ENCODE assay signal across 18 mouse cellular contexts in the genomic region with DNA sequence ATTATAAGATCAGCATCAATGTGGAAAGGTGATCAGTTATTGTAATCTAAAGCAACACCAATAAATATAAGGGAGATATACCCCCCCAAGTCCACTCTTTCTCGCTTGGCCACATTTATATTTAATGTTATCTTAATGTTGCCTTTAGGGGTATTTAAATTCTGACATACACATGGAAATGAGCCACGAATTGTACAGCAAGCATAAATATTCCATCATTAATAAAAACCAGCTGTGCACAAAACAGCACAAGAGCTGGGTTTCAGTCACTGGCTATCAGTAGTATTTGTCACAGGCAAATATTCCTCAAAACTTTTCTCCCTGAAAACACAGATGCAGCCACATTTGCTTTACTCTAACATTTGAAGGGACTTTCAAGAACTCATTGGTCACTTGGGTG.
"Had no signal": no experiment of that assay in that cellular context is flagged by ENCODE, and none has a peak within 500 bp of the region (broad histone marks: within the 10 kb centered on the region; RNA-seq: fewer than 3 reads in every experiment).

No protein-coding gene starts in this region.

- H3K9ac ChIP-seq: liver, embryonic 12.5 days; liver, embryonic 15.5 days; midbrain, embryonic 12.5 days; midbrain, embryonic 15.5 days; neural tube, embryonic 13.5 days had no signal

- DNase-seq: kidney, postnatal 25 days; layer of hippocampus, postnatal 36 days; liver; lung, adult 18-20 months; lung, postnatal 14 days; retina, postnatal 1 day; thymus, adult 2 months; thymus, postnatal 14 days; thymus, postnatal 4 days had no signal

- ATAC-seq: intestine, postnatal 0 days; liver, embryonic 12.5 days; midbrain, embryonic 15.5 days had no signal

- H3K27ac ChIP-seq: kidney, postnatal 0 days; left cerebral cortex, adult 2 months; liver, embryonic 12.5 days; liver, embryonic 15.5 days; macrophage; midbrain, embryonic 12.5 days; midbrain, embryonic 15.5 days; neural tube, embryonic 13.5 days had no signal

- H3K36me3 ChIP-seq: liver, embryonic 12.5 days; liver, embryonic 15.5 days; midbrain, embryonic 12.5 days; midbrain, embryonic 15.5 days; neural tube, embryonic 13.5 days had no signal

- H3K4me1 ChIP-seq: liver, embryonic 15.5 days; midbrain, embryonic 15.5 days had no signal

- H3K4me3 ChIP-seq: left cerebral cortex, adult 2 months; liver, embryonic 12.5 days; liver, embryonic 15.5 days; midbrain, embryonic 12.5 days; midbrain, embryonic 15.5 days; neural tube, embryonic 13.5 days had no signal

- H3K4me2 ChIP-seq: liver, embryonic 12.5 days; liver, embryonic 15.5 days; midbrain, embryonic 12.5 days; midbrain, embryonic 15.5 days; neural tube, embryonic 13.5 days had no signal

- H3K9me3 ChIP-seq: liver, embryonic 12.5 days; liver, embryonic 15.5 days; midbrain, embryonic 12.5 days; midbrain, embryonic 15.5 days; neural tube, embryonic 13.5 days had no signal

- H3K27me3 ChIP-seq: liver, embryonic 12.5 days; midbrain, embryonic 15.5 days; neural tube, embryonic 13.5 days had no signal
